Mouse (Mus musculus) hindbrain, embryonic 13.5 days (tissue): Measurements from ENCODE around the gene Cntn4. TPM values are rescaled to one million over a fixed set of nuclear protein-coding genes. Genes with fewer than 3 reads are reported as not detected.

Experiments
- ATAC-seq: fragments of 200-750 bp; cut with Nextera tagmentation; 2 replicates; pipeline ENCODE4 v1.8.0; 2017; ENCODE audit warnings: moderate TSS enrichment; ENCODE audit not compliant: low FRiP score
- H3K27ac ChIP-seq: fragments of 300-500 bp; sonication (generic); 2 replicates; pipeline ENCODE4 v1.5.1; 2015; ENCODE audit warnings: inconsistent platforms, mild to moderate bottlenecking, moderate library complexity
- H3K27me3 ChIP-seq: fragments of 300-500 bp; sonication (generic); 2 replicates; pipeline ENCODE4 v1.6.1; 2015; ENCODE audit warnings: mild to moderate bottlenecking, inconsistent platforms
- H3K36me3 ChIP-seq: fragments of 300-500 bp; sonication (generic); 2 replicates; pipeline ENCODE4 v1.6.1; 2015; ENCODE audit warnings: mild to moderate bottlenecking, inconsistent platforms
- H3K4me1 ChIP-seq: fragments of 300-500 bp; sonication (generic); replicated peaks from 2 replicates; pipeline ENCODE4 v1.6.1; 2015; ENCODE audit warnings: inconsistent platforms
- H3K4me2 ChIP-seq: fragments of 300-500 bp; sonication (generic); 2 replicates; pipeline ENCODE4 v1.6.1; 2015; ENCODE audit warnings: inconsistent platforms, mild to moderate bottlenecking, moderate library complexity
- H3K4me3 ChIP-seq: fragments of 300-500 bp; sonication (generic); 2 replicates; pipeline ENCODE4 v1.5.1; 2015; ENCODE audit warnings: mild to moderate bottlenecking, inconsistent platforms
- H3K9ac ChIP-seq: fragments of 300-500 bp; sonication (generic); 2 replicates; pipeline ENCODE4 v1.6.1; 2015; ENCODE audit warnings: mild to moderate bottlenecking, inconsistent platforms
- H3K9me3 ChIP-seq: fragments of 300-500 bp; sonication (generic); 2 replicates; pipeline ENCODE4 v1.6.1; 2016; ENCODE audit warnings: inconsistent platforms
- WGBS: fragments of 180-500 bp; shearing (Covaris S2); methylation state at CpG from one replicate; pipeline ENCODE4 v1.1.7; 2015; 5-methylcytosine and 5-hydroxymethylcytosine counted together
- polyA plus RNA-seq: library from polyadenylated mRNA; unstranded; fragments of >200 nt; fragmentation: Nextera tagmentation; extraction: Ambion mirVana; gene quantifications from 2 replicates; pipeline ENCODE4 v1.2.1, GENCODE M21; 2015

Gene Cntn4
- polyA plus RNA-seq, 1 experiment from 2014 or later = 18.3 TPM

- H3K27me3 ChIP-seq = no peaks in the 10 kb centered on the region
- WGBS = 96% methylated on average over 3 of the region's 3 CpGs
- no peaks in the 10 kb centered on the region for H3K9me3 ChIP-seq
- H3K27ac ChIP-seq = no peak overlapping the region
- no peak overlapping the region for H3K4me2 ChIP-seq
- no peak overlapping the region for H3K9ac ChIP-seq
- H3K4me3 ChIP-seq = no peak overlapping the region
- H3K36me3 ChIP-seq = no peaks in the 10 kb centered on the region
- ATAC-seq = no peak
- peaks cover 4% of the 10 kb centered on the region for H3K4me1 ChIP-seq
These were observed 821.7 kb downstream of the Cntn4 start for GRCm38 (mm10) chr6:106499166-106499565.

DNA sequence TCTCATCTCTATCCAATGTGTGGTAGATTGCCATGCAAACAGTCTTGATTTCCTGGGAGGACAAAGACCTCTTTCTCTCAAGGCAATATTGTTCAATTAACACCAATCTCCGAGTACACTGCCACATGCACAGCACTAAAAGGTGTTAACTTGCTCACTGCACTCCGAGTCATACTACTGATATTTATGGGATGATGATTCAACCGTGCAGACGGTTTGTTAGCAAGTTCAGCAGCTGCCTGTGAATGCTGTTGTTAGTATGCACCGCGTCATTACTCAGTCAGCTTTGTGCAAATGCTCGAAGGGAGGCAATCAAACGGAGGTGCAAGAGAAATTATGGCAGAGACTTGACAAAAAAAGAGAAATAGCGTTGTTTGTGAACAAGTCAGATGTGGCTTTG is 826.5 kb downstream of the Cntn4 start:
- no peak overlapping the region for H3K9ac ChIP-seq
- H3K4me1 ChIP-seq = peaks cover 6% of the 10 kb centered on the region
- H3K27me3 ChIP-seq = no peaks in the 10 kb centered on the region
- 53% methylated on average over 9 of the region's 9 CpGs for WGBS
- no peak overlapping the region for H3K4me2 ChIP-seq
- no peak overlapping the region for H3K27ac ChIP-seq
- no peaks in the 10 kb centered on the region for H3K36me3 ChIP-seq
- no peak for ATAC-seq
- no peaks in the 10 kb centered on the region for H3K9me3 ChIP-seq
- no peak overlapping the region for H3K4me3 ChIP-seq

DNA sequence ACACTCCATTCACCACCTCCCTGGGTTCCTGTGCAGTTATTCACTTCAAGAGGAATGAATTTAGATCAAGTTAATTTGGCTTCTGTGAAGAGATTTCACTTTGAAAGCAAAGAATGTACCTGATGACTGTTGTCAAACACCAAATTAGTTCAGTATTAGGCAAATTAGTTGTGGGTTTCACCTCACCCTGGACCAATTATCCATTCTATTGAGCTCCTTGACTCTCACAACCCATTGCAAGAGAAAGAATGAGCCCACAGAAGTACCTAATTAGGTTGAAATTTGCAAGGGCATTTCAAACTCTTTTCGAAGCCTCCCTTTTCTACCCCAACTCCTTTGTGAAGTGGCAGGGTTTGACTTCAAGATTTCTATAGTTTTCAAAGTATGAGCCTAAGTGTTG is 842.9 kb downstream of the Cntn4 start:
- Histone ChIP-seq H3K9ac (no peak overlapping the region), H3K27me3 (no peaks in the 10 kb centered on the region), H3K9me3 (no peaks in the 10 kb centered on the region), H3K4me1 (no peaks in the 10 kb centered on the region), H3K36me3 (no peaks in the 10 kb centered on the region), H3K4me2 (no peak overlapping the region), H3K4me3 (no peak overlapping the region), H3K27ac (no peak overlapping the region)
- WGBS = 67% methylated on average over 1 of the region's 1 CpGs
- no peak for ATAC-seq

GRCm38 (mm10) chr6:106543500-106543899 is 866.0 kb downstream of the Cntn4 start:
- Histone ChIP-seq H3K27ac (no peak overlapping the region), H3K36me3 (no peaks in the 10 kb centered on the region), H3K9ac (no peak overlapping the region), H3K9me3 (no peaks in the 10 kb centered on the region), H3K4me2 (no peak overlapping the region), H3K4me3 (no peak overlapping the region), H3K27me3 (no peaks in the 10 kb centered on the region), H3K4me1 (no peaks in the 10 kb centered on the region)
- no peak for ATAC-seq

DNA sequence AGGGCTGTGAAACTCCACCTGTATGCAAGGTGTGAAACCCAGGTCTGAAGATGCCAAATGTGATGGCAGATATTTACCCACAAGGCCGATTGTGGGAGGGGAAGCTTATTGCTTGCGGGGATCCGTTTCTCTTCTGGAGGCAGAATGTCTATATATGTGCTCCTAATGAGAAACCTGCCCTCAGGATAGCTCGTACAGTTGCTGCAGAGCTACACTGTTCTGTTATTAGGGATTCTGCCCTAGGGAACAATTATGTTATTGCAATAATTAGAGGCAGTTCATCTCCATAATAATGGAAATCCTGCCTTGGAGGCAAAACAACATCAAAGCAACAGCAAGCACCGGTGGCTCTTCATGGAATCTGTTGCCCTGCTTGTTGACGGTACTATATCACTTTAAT is 884.2 kb downstream of the Cntn4 start:
- Histone ChIP-seq H3K4me3 (no peak overlapping the region), H3K4me2 (no peak overlapping the region), H3K4me1 (peaks cover 14% of the 10 kb centered on the region), H3K9ac (no peak overlapping the region), H3K27me3 (no peaks in the 10 kb centered on the region), H3K36me3 (no peaks in the 10 kb centered on the region), H3K9me3 (no peaks in the 10 kb centered on the region), H3K27ac (peak overlapping the region; percentile 30; the same call in 1 of the 2 replicates)
- WGBS = 42% methylated on average over 6 of the region's 6 CpGs
- ATAC-seq = peak; percentile 50

DNA sequence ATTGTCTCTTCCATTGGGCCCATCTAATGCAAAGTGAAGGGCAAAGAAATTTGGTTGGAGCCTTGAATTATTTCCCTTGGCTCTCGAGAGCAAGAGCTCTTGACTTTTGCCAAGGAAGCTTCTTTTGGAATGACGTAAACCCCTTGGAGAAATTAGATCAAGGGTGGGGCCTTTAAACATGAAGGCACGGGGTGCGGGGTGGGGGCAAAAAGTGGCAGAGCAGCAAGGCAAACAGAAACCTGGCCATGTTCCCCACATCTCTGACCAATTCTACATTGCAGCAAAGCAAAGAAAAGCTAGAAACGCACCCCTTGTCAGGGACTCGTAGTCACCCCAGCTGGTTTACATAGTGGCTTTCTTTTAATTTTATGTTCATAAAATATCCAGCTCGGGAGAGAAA is 887.9 kb downstream of the Cntn4 start:
- Histone ChIP-seq H3K27ac (peak overlapping the region; percentile 60; the same call in 1 of the 2 replicates), H3K36me3 (no peaks in the 10 kb centered on the region), H3K9ac (no peak overlapping the region), H3K27me3 (no peaks in the 10 kb centered on the region), H3K4me1 (peaks cover 14% of the 10 kb centered on the region), H3K4me3 (no peak overlapping the region), H3K9me3 (no peaks in the 10 kb centered on the region), H3K4me2 (no peak overlapping the region)
- ATAC-seq = no peak
- WGBS = 77% methylated on average over 7 of the region's 7 CpGs

DNA sequence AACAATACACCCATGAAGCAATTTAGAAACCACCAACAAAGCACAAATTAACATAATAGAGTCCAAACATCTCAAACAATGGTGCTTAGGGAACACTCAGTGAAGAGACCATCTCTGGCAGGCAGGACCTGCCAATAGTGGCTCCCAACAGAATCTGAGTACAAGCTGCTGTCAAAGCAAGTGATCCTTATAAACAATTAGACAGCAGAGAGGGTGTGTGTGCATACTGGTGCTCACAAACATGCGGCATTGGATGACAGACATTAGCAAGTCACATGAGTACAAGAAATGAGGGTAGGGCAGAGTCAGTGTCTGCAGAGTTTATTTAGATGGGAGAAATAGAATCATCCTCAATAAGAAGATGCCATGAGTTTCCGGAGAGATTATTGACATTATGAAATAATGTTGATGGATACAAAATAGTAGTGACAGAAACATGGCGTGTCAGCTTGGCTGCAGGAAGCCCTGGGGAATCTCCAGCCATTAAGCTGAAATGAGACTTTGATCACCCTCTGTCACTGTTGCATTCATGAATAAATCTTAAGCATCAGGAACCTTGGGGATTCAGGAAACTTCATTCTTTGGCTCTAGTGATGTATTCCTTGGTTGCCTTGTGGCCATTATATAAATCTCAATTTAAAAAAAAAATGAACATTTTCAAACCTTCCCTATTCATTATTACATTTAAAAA is 888.5 kb downstream of the Cntn4 start:
- 43% methylated on average over 3 of the region's 3 CpGs for WGBS
- H3K4me3 ChIP-seq = no peak overlapping the region
- H3K9ac ChIP-seq = no peak overlapping the region
- H3K4me2 ChIP-seq = no peak overlapping the region
- H3K27me3 ChIP-seq = no peaks in the 10 kb centered on the region
- H3K27ac ChIP-seq = peak overlapping the region; percentile 60
- H3K9me3 ChIP-seq = no peaks in the 10 kb centered on the region
- no peaks in the 10 kb centered on the region for H3K36me3 ChIP-seq
- H3K4me1 ChIP-seq = peaks cover 14% of the 10 kb centered on the region
- peak; percentile 69; the same call in 1 of the 2 replicates for ATAC-seq

- no peaks in the 10 kb centered on the region for H3K27me3 ChIP-seq
- 0 out of 2 replicates have a peak, but pooled peaks have one; percentile 40 for ATAC-seq
- H3K9ac ChIP-seq = no peak overlapping the region
- no peak overlapping the region for H3K4me2 ChIP-seq
- no peak overlapping the region for H3K4me3 ChIP-seq
- 77% methylated on average over 11 of the region's 11 CpGs for WGBS
- no peaks in the 10 kb centered on the region for H3K9me3 ChIP-seq
- H3K4me1 ChIP-seq = peaks cover 8% of the 10 kb centered on the region; the same call in 1 of the 2 replicates
- no peaks in the 10 kb centered on the region for H3K36me3 ChIP-seq
- H3K27ac ChIP-seq = 0 out of 2 replicates have a peak overlapping the region, but pooled peaks have one; percentile 6
These were observed 889.6 kb downstream of the Cntn4 start for GRCm38 (mm10) chr6:106566929-106567621.

DNA sequence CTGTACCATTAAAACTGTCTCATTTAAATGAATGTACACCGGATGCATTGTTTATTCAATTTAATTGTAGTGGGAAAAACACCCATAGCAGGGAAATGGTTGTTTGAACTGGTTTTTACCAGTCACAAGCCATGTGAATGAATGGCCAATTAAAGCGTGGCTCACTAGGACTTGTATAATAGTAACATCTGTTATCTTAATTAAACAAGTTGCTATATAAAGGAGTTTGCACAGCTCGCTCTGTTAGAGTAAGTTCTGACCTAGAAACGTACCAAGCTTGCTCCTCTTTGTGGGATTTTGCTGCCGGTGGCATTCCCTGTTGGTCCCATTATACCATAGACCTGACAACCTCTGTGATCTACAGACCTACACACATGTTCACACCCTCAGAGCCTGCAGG is 902.7 kb downstream of the Cntn4 start:
- ATAC-seq = no peak
- H3K9me3 ChIP-seq = no peaks in the 10 kb centered on the region

GRCm38 (mm10) chr6:106593756-106594155 is 916.3 kb downstream of the Cntn4 start:
- H3K9ac ChIP-seq = no peak overlapping the region
- 11% methylated on average over 9 of the region's 9 CpGs for whole genome bisulfite sequencing
- peak overlapping the region; percentile 30 for H3K4me2 ChIP-seq

More for the DNA sequence above, 902.7 kb downstream of the Cntn4 start:
- H3K27ac ChIP-seq = no peak overlapping the region
- no peak overlapping the region for H3K4me3 ChIP-seq
- no peaks in the 10 kb centered on the region for H3K36me3 ChIP-seq
- H3K27me3 ChIP-seq = no peaks in the 10 kb centered on the region
- H3K4me1 ChIP-seq = no peaks in the 10 kb centered on the region
- 56% methylated on average over 5 of the region's 5 CpGs for WGBS
- H3K9ac ChIP-seq = no peak overlapping the region
- H3K4me2 ChIP-seq = no peak overlapping the region

DNA sequence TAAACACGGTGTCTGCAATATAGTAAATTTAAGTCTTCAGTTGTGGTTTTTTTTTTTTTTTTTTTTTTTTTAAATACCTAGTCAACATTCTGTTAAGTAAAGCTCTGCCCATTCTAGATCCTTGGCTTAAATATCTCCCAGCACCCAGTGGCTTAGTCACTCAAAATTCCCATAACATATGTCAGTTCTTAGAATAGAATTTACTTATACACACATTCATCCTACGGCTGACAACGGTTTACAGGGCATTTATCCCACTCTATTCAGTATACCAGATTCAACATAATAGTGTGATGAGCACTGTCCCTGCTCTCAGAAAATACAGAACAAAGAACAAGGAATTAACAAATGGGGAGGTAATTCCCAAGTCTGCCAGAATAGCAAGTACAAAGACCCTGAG is 939.6 kb downstream of the Cntn4 start:
- Histone ChIP-seq H3K27me3 (no peaks in the 10 kb centered on the region), H3K4me2 (no peak overlapping the region), H3K27ac (no peak overlapping the region), H3K4me3 (no peak overlapping the region), H3K4me1 (no peaks in the 10 kb centered on the region), H3K9ac (no peak overlapping the region), H3K36me3 (no peaks in the 10 kb centered on the region), H3K9me3 (no peaks in the 10 kb centered on the region)
- no peak for ATAC-seq
- 90% methylated on average over 3 of the region's 3 CpGs for WGBS

More at GRCm38 (mm10) chr6:106593756-106594155, 916.3 kb downstream of the Cntn4 start:
- H3K4me1 ChIP-seq = peaks cover 7% of the 10 kb centered on the region
- no peak overlapping the region for H3K4me3 ChIP-seq
- no peak for ATAC-seq
- no peaks in the 10 kb centered on the region for H3K27me3 ChIP-seq
- H3K9me3 ChIP-seq = no peaks in the 10 kb centered on the region
- no peaks in the 10 kb centered on the region for H3K36me3 ChIP-seq
- H3K27ac ChIP-seq = no peak overlapping the region

DNA sequence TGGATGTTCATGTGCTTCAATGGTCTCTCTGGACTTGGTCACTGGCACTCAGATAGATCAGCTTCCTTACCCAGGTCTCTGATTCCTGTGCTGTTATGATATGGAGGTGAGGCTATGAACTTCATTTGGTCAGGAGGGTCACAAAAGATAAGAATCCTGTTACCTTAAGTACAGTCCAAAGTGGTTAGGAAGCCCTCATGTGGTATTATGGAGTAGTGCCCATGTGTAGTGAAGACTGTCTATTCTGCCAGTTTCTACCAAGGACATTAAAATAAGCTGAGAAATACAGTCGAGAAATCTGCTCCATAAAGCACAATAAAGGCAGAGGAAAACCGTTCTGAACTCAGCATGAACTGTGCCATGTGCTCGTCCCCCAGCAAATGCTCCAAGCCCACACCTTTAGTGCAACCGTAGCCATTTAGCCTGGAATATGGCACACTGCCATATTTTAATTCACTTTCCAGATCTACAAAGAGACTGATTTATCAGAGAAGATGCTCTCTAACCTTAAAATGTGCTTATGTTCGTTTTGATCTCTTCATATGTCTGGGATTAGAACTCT is 943.8 kb downstream of the Cntn4 start:
- Histone ChIP-seq H3K27me3 (no peaks in the 10 kb centered on the region), H3K4me3 (no peak overlapping the region), H3K27ac (no peak overlapping the region), H3K9me3 (no peaks in the 10 kb centered on the region), H3K9ac (no peak overlapping the region), H3K4me2 (no peak overlapping the region), H3K4me1 (no peaks in the 10 kb centered on the region), H3K36me3 (no peaks in the 10 kb centered on the region)
- 66% methylated on average over 5 of the region's 5 CpGs for WGBS
- ATAC-seq = no peak
